Mouse (Mus musculus) embryo, embryonic 11 days (tissue): Measurements from ENCODE around the gene Zfp219.
A peak's percentile ranks its signal among the peaks of the same experiment; 100 is the strongest.

Experiments
- DNase-seq: peaks from one replicate; pipeline ENCODE4 v3.0.0-alpha.2; 2015

Gene Zfp219

GRCm38 (mm10) chr14:52017662-52018061 is 2.9 kb downstream of the Zfp219 start:
- DNase-seq, result no peak

GRCm38 (mm10) chr14:52016625-52017405 is 3.7 kb downstream of the Zfp219 start:
- no peak for DNase-seq

- DNase-seq, result no peak
These were observed 5.0 kb downstream of the Zfp219 start, which contains the start of gene Tmem253 for GRCm38 (mm10) chr14:52015445-52016100. Gene Tmem253 (plus strand): TSS chr14:52015658.

GRCm38 (mm10) chr14:52014761-52015311 is 5.7 kb downstream of the Zfp219 start:
- no peak for DNase-seq

GRCm38 (mm10) chr14:52014271-52014760 is 6.2 kb downstream of the Zfp219 start:
- DNase-seq, result peak; percentile 86

- peak; percentile 75 for DNase-seq
These were observed 6.7 kb downstream of the Zfp219 start for GRCm38 (mm10) chr14:52013771-52014219.

- DNase-seq, result no peak
These were observed 7.4 kb downstream of the Zfp219 start for GRCm38 (mm10) chr14:52013021-52013610.

GRCm38 (mm10) chr14:52012553-52012952 is 8.0 kb downstream of the Zfp219 start:
- no peak for DNase-seq

GRCm38 (mm10) chr14:52012085-52012484 is 8.4 kb downstream of the Zfp219 start:
- no peak for DNase-seq

- no peak for DNase-seq
These were observed 8.8 kb downstream of the Zfp219 start for GRCm38 (mm10) chr14:52011683-52012082.

- peak; percentile 93 for DNase-seq
These were observed 10.0 kb downstream of the Zfp219 start for GRCm38 (mm10) chr14:52010446-52011111.

GRCm38 (mm10) chr14:52009841-52010240 is 10.7 kb downstream of the Zfp219 start:
- DNase-seq, result no peak

- DNase-seq, result no peak
These were observed 11.2 kb downstream of the Zfp219 start for GRCm38 (mm10) chr14:52009361-52009760.

- DNase-seq, result peak; percentile 92
These were observed 12.0 kb downstream of the Zfp219 start for GRCm38 (mm10) chr14:52008321-52009203.

GRCm38 (mm10) chr14:52006771-52007170 is 13.8 kb downstream of the Zfp219 start:
- DNase-seq, result no peak

- DNase-seq, result no peak
These were observed 14.3 kb downstream of the Zfp219 start for GRCm38 (mm10) chr14:52006241-52006640.

- no peak for DNase-seq
These were observed 14.9 kb downstream of the Zfp219 start for GRCm38 (mm10) chr14:52005616-52006015.

- no peak for DNase-seq
These were observed 15.4 kb downstream of the Zfp219 start for GRCm38 (mm10) chr14:52005141-52005540.

GRCm38 (mm10) chr14:52003981-52004495 is 16.5 kb downstream of the Zfp219 start:
- peak; percentile 83 for DNase-seq

- DNase-seq, result no peak
These were observed 23.1 kb downstream of the Zfp219 start for GRCm38 (mm10) chr14:51997483-51997882.

GRCm38 (mm10) chr14:51996866-51997265 is 23.7 kb downstream of the Zfp219 start:
- DNase-seq, result no peak
